Mouse (Mus musculus) liver, embryonic 13.5 days (tissue): ENCODE data around the gene LTO1. TPM values are rescaled to one million over a fixed set of nuclear protein-coding genes. Genes with fewer than 3 reads are reported as not detected.

Source experiments
- ATAC-seq: fragments of 200-750 bp; cut with Nextera tagmentation; 2 replicates; pipeline ENCODE4 v1.8.0; 2017; ENCODE audit warnings: low read depth, mild to moderate bottlenecking, moderate number of reproducible peaks, moderate library complexity
- DNase-seq: peaks from one replicate; pipeline ENCODE4 v3.0.0; 2022
- H3K27ac ChIP-seq: fragments of 300-500 bp; sonication (generic); 2 replicates; pipeline ENCODE4 v1.5.1; 2015; ENCODE audit warnings: moderate library complexity, mild to moderate bottlenecking, inconsistent platforms
- H3K27me3 ChIP-seq: fragments of 300-500 bp; sonication (generic); 2 replicates; pipeline ENCODE4 v1.6.1; 2015; ENCODE audit warnings: mild to moderate bottlenecking, inconsistent platforms
- H3K36me3 ChIP-seq: fragments of 300-500 bp; sonication (generic); 2 replicates; pipeline ENCODE4 v1.6.1; 2015; ENCODE audit warnings: mild to moderate bottlenecking, inconsistent platforms
- H3K4me1 ChIP-seq: fragments of 300-500 bp; sonication (generic); replicated peaks from 2 replicates; pipeline ENCODE4 v1.6.1; 2015; ENCODE audit warnings: inconsistent platforms
- H3K4me2 ChIP-seq: fragments of 300-500 bp; sonication (generic); 2 replicates; pipeline ENCODE4 v1.6.1; 2015; ENCODE audit warnings: inconsistent platforms, mild to moderate bottlenecking, moderate library complexity
- H3K4me3 ChIP-seq: fragments of 300-500 bp; sonication (generic); replicated peaks from 2 replicates; pipeline ENCODE4 v1.5.1; 2015; ENCODE audit warnings: mild to moderate bottlenecking, inconsistent platforms
- H3K9ac ChIP-seq: fragments of 300-500 bp; sonication (generic); 2 replicates; pipeline ENCODE4 v1.6.1; 2015; ENCODE audit warnings: mild to moderate bottlenecking, inconsistent platforms
- H3K9me3 ChIP-seq: fragments of 300-500 bp; sonication (generic); replicated peaks from 2 replicates; pipeline ENCODE4 v1.6.1; 2016; ENCODE audit warnings: inconsistent platforms
- WGBS: fragments of 180-500 bp; shearing (Covaris S2); methylation state at CpG from one replicate; pipeline ENCODE4 v1.1.7; 2015; ENCODE audit not compliant: insufficient replicate concordance; 5-methylcytosine and 5-hydroxymethylcytosine counted together
- polyA plus RNA-seq: library from polyadenylated mRNA; unstranded; fragments of >200 nt; fragmentation: Nextera tagmentation; extraction: Ambion mirVana; gene quantifications from 2 replicates; pipeline ENCODE4 v1.2.1, GENCODE M21; 2015

The LTO1 gene
- polyA plus RNA-seq, 1 experiment from 2014 or later, result 9.6 TPM

DNA sequence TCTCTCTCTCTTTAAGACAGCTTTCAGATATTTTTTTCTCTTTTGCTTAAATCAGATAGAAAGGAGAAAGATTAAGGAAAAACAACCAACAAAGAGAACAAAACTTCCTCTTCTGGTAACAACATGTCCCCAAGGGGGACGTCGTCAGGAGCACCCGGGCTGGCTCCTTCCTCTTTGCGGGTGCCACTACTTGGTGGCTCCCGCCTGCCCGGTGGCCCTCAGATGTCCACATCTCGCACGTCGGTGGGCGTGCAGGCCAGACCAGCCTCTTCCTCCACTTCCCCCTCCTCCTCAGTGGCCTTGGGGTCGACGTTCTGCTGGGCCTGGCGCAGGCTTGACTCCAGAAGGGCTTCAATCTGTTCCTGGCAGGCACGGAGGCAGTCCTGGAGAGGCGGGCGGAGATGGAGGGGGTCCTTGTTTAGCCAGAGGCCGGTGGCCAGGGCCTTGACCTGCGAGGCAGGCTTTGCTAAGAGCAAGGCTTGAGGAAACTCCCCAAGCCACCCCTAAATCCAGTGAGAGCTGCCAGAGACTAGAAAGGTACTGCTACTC is 17.6 kb downstream of the LTO1 start:
- Histone ChIP-seq H3K9ac (no peak overlapping the region), H3K27ac (no peak overlapping the region), H3K36me3 (peaks cover 63% of the 10 kb centered on the region), H3K27me3 (peaks cover 9% of the 10 kb centered on the region), H3K9me3 (no peaks in the 10 kb centered on the region), H3K4me1 (peaks cover 14% of the 10 kb centered on the region), H3K4me2 (no peak overlapping the region), H3K4me3 (no peak overlapping the region)
- no peak for DNase-seq
- WGBS, result 44% methylated on average over 18 of the region's 18 CpGs
- ATAC-seq, result no peak

- ATAC-seq (no peak), DNase-seq (no peak)
- peaks cover 63% of the 10 kb centered on the region for H3K36me3 ChIP-seq
- no peak overlapping the region for H3K4me3 ChIP-seq
- WGBS, result 67% methylated on average over 3 of the region's 3 CpGs
- H3K27me3 ChIP-seq, result peaks cover 18% of the 10 kb centered on the region
- no peak overlapping the region for H3K4me2 ChIP-seq
- H3K9me3 ChIP-seq, result no peaks in the 10 kb centered on the region
- no peak overlapping the region for H3K9ac ChIP-seq
- H3K4me1 ChIP-seq, result peaks cover 6% of the 10 kb centered on the region
- no peak overlapping the region for H3K27ac ChIP-seq
Measured at GRCm38 (mm10) chr7:144933336-144933735, 18.4 kb downstream of the LTO1 start.

- Histone ChIP-seq H3K4me2 (no peak overlapping the region), H3K4me3 (no peak overlapping the region), H3K9me3 (no peaks in the 10 kb centered on the region), H3K27ac (no peak overlapping the region), H3K9ac (no peak overlapping the region; the same call in 1 of the 2 replicates), H3K4me1 (peaks cover 6% of the 10 kb centered on the region), H3K27me3 (peaks cover 22% of the 10 kb centered on the region), H3K36me3 (peaks cover 61% of the 10 kb centered on the region)
- ATAC-seq, result no peak
- DNase-seq, result no peak
- WGBS, result 70% methylated on average over 8 of the region's 8 CpGs
Measured at GRCm38 (mm10) chr7:144933796-144934195, 18.9 kb downstream of the LTO1 start.

GRCm38 (mm10) chr7:144934901-144935300 is 20.0 kb downstream of the LTO1 start:
- Histone ChIP-seq H3K4me3 (no peak overlapping the region), H3K9me3 (no peaks in the 10 kb centered on the region), H3K9ac (no peak overlapping the region), H3K27ac (no peak overlapping the region), H3K4me1 (peaks cover 6% of the 10 kb centered on the region), H3K4me2 (no peak overlapping the region), H3K27me3 (peaks cover 33% of the 10 kb centered on the region), H3K36me3 (peaks cover 54% of the 10 kb centered on the region)
- 70% methylated on average over 5 of the region's 5 CpGs for WGBS
- ATAC-seq, result no peak
- DNase-seq, result no peak

- no peak for ATAC-seq
- DNase-seq, result no peak
- no peak overlapping the region for H3K27ac ChIP-seq
- H3K27me3 ChIP-seq, result peaks cover 40% of the 10 kb centered on the region
- no peaks in the 10 kb centered on the region for H3K9me3 ChIP-seq
- H3K36me3 ChIP-seq, result peaks cover 49% of the 10 kb centered on the region
- no peak overlapping the region for H3K4me2 ChIP-seq
- no peak overlapping the region for H3K4me3 ChIP-seq
- WGBS, result 49% methylated on average over 5 of the region's 5 CpGs
- peaks cover 6% of the 10 kb centered on the region for H3K4me1 ChIP-seq
- H3K9ac ChIP-seq, result no peak overlapping the region
Measured at GRCm38 (mm10) chr7:144935563-144935962, 20.7 kb downstream of the LTO1 start.

DNA sequence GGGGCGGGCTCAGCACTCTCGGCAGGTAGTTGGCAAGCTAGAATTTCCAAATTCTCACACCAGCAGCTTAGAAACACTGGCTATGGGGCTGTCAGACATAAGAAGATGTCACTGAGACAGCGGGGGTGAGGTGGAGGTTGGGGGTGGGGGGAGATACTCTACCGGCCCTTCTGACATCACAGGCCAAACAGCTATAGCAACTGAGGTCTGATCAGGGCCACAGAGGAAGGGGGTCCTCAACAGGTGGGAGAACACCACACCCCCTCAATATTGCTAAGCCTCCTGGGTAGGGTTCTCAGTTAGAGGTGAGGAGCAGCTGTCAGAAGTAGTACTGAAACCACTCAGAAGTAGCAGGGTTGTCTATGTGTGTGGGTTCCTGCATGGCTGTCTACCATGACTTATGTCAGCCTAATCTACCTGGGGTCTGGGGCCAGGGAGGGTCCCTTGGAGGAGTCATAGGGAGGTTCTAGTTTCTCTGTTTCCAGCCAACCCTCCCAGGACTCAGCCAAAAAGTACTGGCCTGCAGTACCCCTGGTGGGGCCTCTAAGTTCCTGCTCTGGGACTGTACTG is 21.5 kb downstream of the LTO1 start:
- Histone ChIP-seq H3K36me3 (peaks cover 46% of the 10 kb centered on the region), H3K9ac (no peak overlapping the region)
- WGBS, result 72% methylated on average over 4 of the region's 4 CpGs

GRCm38 (mm10) chr7:144937490-144937889 is 22.6 kb downstream of the LTO1 start:
- Histone ChIP-seq H3K4me2 (peak overlapping the region; percentile 63), H3K4me3 (peak overlapping the region; percentile 59), H3K36me3 (peaks cover 42% of the 10 kb centered on the region), H3K9ac (peak overlapping the region; percentile 68), H3K9me3 (no peaks in the 10 kb centered on the region), H3K27me3 (peaks cover 59% of the 10 kb centered on the region), H3K27ac (no peak overlapping the region), H3K4me1 (peaks cover 15% of the 10 kb centered on the region)
- WGBS, result 2% methylated on average over 20 of the region's 20 CpGs
- peak; percentile 56 for DNase-seq
- 0 out of 2 replicates have a peak, but pooled peaks have one; percentile 8 for ATAC-seq

More for the DNA sequence above, 21.5 kb downstream of the LTO1 start:
- ATAC-seq (no peak), DNase-seq (no peak)
- Histone ChIP-seq H3K9me3 (no peaks in the 10 kb centered on the region), H3K4me2 (no peak overlapping the region), H3K4me3 (no peak overlapping the region), H3K4me1 (peaks cover 10% of the 10 kb centered on the region), H3K27me3 (peaks cover 48% of the 10 kb centered on the region), H3K27ac (no peak overlapping the region)

- Histone ChIP-seq H3K27me3 (peaks cover 64% of the 10 kb centered on the region), H3K36me3 (peaks cover 37% of the 10 kb centered on the region), H3K9ac (peak overlapping the region; percentile 68), H3K4me3 (peak overlapping the region; percentile 59), H3K4me1 (peaks cover 20% of the 10 kb centered on the region), H3K27ac (no peak overlapping the region), H3K9me3 (no peaks in the 10 kb centered on the region), H3K4me2 (peak overlapping the region; percentile 63)
- no peak for DNase-seq
- no peak for ATAC-seq
- WGBS, result 1% methylated on average over 39 of the region's 39 CpGs
Measured at GRCm38 (mm10) chr7:144937899-144938517, 23.1 kb downstream of the LTO1 start.

GRCm38 (mm10) chr7:144938661-144939343 is 23.9 kb downstream of the LTO1 start:
- H3K36me3 ChIP-seq, result peaks cover 29% of the 10 kb centered on the region
- ATAC-seq (no peak), DNase-seq (no peak)
- H3K27me3 ChIP-seq, result peaks cover 72% of the 10 kb centered on the region
- peak overlapping the region; percentile 59 for H3K4me3 ChIP-seq
- WGBS, result under 1% methylated on average over 32 of the region's 32 CpGs
- peak overlapping the region; percentile 81 for H3K27ac ChIP-seq
- peaks cover 26% of the 10 kb centered on the region for H3K4me1 ChIP-seq
- no peaks in the 10 kb centered on the region for H3K9me3 ChIP-seq
- peak overlapping the region; percentile 68 for H3K9ac ChIP-seq
- H3K4me2 ChIP-seq, result peak overlapping the region; percentile 63

DNA sequence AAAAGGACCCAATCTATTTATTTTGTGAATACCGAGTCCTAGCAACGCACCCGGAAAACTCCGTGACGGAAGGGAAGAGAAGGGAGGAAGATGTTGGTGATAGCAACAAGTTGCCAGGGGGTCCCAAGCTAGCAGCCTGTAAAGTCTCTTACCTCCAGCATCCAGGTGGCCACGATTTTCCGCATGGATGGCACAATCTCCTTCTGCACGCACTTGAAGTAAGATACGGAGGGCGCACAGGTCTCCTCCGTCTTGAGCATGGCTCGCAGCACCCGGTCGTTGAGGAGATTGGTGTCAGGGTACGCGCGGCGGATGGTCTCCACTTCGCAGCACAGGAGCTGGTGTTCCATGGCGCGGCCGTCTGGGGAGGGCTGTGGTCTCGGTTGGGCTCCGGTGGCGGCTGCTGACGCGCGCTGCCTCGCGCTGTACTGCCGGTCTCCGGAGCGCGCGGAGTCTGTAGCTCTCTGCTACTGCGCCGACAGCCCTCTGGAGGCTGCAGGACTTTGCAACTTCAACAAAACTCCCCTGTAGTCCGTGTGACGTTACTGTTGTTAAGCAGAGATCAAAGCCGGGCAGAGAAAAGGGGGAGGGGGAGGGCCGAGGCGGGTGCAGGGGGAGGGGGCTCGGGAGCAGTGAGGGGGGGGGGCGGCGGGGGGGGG is 24.6 kb downstream of the LTO1 start, which contains the start of gene Ccnd1:
TSS of gene Ccnd1 (minus strand) at position 582 of the 659 bp plus-strand sequence.
- peaks cover 26% of the 10 kb centered on the region for H3K4me1 ChIP-seq
- H3K27me3 ChIP-seq, result peaks cover 78% of the 10 kb centered on the region
- H3K27ac ChIP-seq, result peak within 1 kb of the TSS; percentile 81
- peak within 1 kb of the TSS; percentile 63 for H3K4me2 ChIP-seq
- ATAC-seq (peak; percentile 54), DNase-seq (no peak)
- H3K4me3 ChIP-seq, result peak within 1 kb of the TSS; percentile 59
- under 1% methylated on average over 40 of the region's 45 CpGs for WGBS
- H3K36me3 ChIP-seq, result peaks cover 22% of the 10 kb centered on the region
- no peaks in the 10 kb centered on the region for H3K9me3 ChIP-seq
- peak within 1 kb of the TSS; percentile 68 for H3K9ac ChIP-seq
